Mouse (Mus musculus) heart, embryonic 15.5 days (tissue): ENCODE data around the gene Nsd2. TPM values are rescaled to one million over a fixed set of nuclear protein-coding genes. Genes with fewer than 3 reads are reported as not detected.

Source experiments
- ATAC-seq: fragments of 200-750 bp; cut with Nextera tagmentation; replicated peaks from 2 replicates; pipeline ENCODE4 v1.8.0; 2017; ENCODE audit warnings: low read depth, moderate TSS enrichment; ENCODE audit not compliant: insufficient number of reproducible peaks, insufficient read depth, low FRiP score
- H3K27ac ChIP-seq: fragments of 300-500 bp; sonication (generic); 2 replicates; pipeline ENCODE4 v1.5.1; 2015; ENCODE audit warnings: mild to moderate bottlenecking, inconsistent platforms
- H3K27me3 ChIP-seq: fragments of 300-500 bp; sonication (generic); 2 replicates; pipeline ENCODE4 v1.6.1; 2015; ENCODE audit warnings: inconsistent platforms
- H3K36me3 ChIP-seq: fragments of 300-500 bp; sonication (generic); 2 replicates; pipeline ENCODE4 v1.6.1; 2015; ENCODE audit warnings: mild to moderate bottlenecking, inconsistent platforms
- H3K4me1 ChIP-seq: fragments of 300-500 bp; sonication (generic); replicated peaks from 2 replicates; pipeline ENCODE4 v1.6.1; 2015; ENCODE audit warnings: inconsistent platforms
- H3K4me2 ChIP-seq: fragments of 300-500 bp; sonication (generic); 2 replicates; pipeline ENCODE4 v1.6.1; 2015; ENCODE audit warnings: inconsistent platforms, mild to moderate bottlenecking, moderate library complexity
- H3K4me3 ChIP-seq: fragments of 300-500 bp; sonication (generic); 2 replicates; pipeline ENCODE4 v1.5.1; 2015; ENCODE audit warnings: mild to moderate bottlenecking, inconsistent platforms
- H3K9ac ChIP-seq: fragments of 300-500 bp; sonication (generic); 2 replicates; pipeline ENCODE4 v1.6.1; 2015; ENCODE audit warnings: mild to moderate bottlenecking, inconsistent platforms
- H3K9me3 ChIP-seq: fragments of 300-500 bp; sonication (generic); replicated peaks from 2 replicates; pipeline ENCODE4 v1.6.1; 2016; ENCODE audit warnings: inconsistent platforms
- WGBS: fragments of 180-500 bp; shearing (Covaris S2); methylation state at CpG from one replicate; pipeline ENCODE4 v1.1.7; 2015; ENCODE audit warnings: mixed read lengths; 5-methylcytosine and 5-hydroxymethylcytosine counted together
- polyA plus RNA-seq: library from polyadenylated mRNA; unstranded; fragments of >200 nt; fragmentation: Nextera tagmentation; extraction: Ambion mirVana; gene quantifications from 2 replicates; pipeline ENCODE4 v1.2.1, GENCODE M21; 2015

The Nsd2 gene
- 25.3 and 28.3 TPM in 2 replicates for polyA plus RNA-seq

DNA sequence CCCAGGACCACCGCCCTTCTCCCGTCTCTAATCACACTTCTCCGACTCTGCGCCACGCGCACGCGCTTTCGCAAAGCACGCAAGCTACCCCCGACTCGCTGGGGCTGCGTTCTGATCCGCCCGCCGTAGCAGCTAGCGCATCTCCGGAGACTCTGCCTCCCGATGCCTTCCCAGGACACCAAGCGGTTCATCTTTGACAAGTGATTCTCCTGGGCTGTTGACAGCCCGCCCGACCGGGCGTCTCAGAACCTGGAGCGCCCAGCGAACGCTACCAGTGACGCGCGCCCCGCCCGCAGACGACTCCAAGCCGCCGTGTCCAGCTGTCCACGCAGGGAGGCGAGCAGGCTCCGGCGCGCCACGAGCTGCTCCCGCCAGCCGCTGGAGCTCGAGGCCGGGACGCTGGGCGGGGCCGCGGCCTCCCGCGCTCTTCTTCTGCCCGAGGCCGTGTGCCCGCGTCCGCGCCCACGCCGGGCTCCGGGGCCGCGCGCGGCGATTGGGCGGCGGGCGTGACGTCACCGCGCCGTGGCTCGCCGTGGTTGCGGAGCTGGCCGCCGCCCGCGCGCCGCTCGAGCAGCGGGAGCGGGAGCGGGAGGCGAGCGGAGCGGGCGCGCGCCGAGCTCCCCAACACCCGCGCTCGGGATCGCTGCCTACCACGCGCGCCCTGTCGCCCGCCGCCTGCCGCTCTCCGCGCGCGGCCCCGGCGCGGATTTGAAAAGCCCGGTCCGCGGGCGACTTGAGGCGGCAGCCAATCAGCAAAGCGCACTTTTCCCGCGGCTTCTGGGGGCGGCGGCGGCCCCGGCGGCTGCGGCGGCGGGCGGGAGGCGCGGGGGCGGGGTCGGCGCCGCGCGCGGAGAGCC, at the start of gene Nsd2:
Gene Nsd2 (plus strand): TSS at position 850 of the 857 bp plus-strand sequence.
- peak within 1 kb of the TSS; percentile 99 for H3K4me3 ChIP-seq
- peak within 1 kb of the TSS; percentile 98 for H3K27ac ChIP-seq
- no peaks in the 10 kb centered on the region for H3K36me3 ChIP-seq
- ATAC-seq, result peak; percentile 86
- H3K4me1 ChIP-seq, result peaks cover 29% of the 10 kb centered on the region
- 0% methylated on average over 88 of the region's 136 CpGs for WGBS
- H3K9ac ChIP-seq, result peak within 1 kb of the TSS; percentile 99
- no peaks in the 10 kb centered on the region for H3K27me3 ChIP-seq
- no peaks in the 10 kb centered on the region for H3K9me3 ChIP-seq
- H3K4me2 ChIP-seq, result peak within 1 kb of the TSS; percentile 87

GRCm38 (mm10) chr5:33777195-33777594, 43.3 kb upstream of the Nsd2 start:
- peaks cover 13% of the 10 kb centered on the region; the same call in 1 of the 2 replicates for H3K36me3 ChIP-seq
- no peak overlapping the region for H3K9ac ChIP-seq
- H3K4me3 ChIP-seq, result no peak overlapping the region
- H3K27me3 ChIP-seq, result no peaks in the 10 kb centered on the region
- H3K4me1 ChIP-seq, result peaks cover 14% of the 10 kb centered on the region
- H3K27ac ChIP-seq, result no peak overlapping the region
- H3K9me3 ChIP-seq, result no peaks in the 10 kb centered on the region
- ATAC-seq, result no peak
- no peak overlapping the region for H3K4me2 ChIP-seq

DNA sequence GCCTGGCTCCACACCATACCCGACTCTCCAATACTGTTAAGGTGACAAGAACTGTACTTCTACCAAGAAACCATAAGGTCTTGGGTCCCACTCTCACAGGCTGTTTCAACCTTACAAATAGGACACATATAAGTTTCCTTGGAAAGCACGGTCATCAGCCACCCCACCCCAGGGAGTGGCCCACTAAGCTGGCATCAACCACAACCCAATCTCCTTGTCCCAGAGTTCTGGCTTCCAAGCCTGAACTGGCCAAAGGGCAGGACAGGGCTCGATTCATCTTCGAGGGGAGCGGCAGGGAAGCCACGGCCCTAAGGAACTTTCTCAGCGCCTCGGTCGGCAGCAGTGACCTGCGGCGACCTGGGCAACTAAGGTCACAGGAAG, 38.6 kb upstream of the Nsd2 start:
- whole genome bisulfite sequencing, result 4% methylated on average over 11 of the region's 11 CpGs
- peak overlapping the region; percentile 91 for H3K27ac ChIP-seq
- H3K27me3 ChIP-seq, result no peaks in the 10 kb centered on the region
- no peak for ATAC-seq
- peaks cover 20% of the 10 kb centered on the region for H3K4me1 ChIP-seq
- peak overlapping the region; percentile 92 for H3K9ac ChIP-seq
- peaks cover 9% of the 10 kb centered on the region; the same call in 1 of the 2 replicates for H3K36me3 ChIP-seq
- H3K4me2 ChIP-seq, result peak overlapping the region; percentile 76
- peak overlapping the region; percentile 98 for H3K4me3 ChIP-seq
- no peaks in the 10 kb centered on the region for H3K9me3 ChIP-seq

DNA sequence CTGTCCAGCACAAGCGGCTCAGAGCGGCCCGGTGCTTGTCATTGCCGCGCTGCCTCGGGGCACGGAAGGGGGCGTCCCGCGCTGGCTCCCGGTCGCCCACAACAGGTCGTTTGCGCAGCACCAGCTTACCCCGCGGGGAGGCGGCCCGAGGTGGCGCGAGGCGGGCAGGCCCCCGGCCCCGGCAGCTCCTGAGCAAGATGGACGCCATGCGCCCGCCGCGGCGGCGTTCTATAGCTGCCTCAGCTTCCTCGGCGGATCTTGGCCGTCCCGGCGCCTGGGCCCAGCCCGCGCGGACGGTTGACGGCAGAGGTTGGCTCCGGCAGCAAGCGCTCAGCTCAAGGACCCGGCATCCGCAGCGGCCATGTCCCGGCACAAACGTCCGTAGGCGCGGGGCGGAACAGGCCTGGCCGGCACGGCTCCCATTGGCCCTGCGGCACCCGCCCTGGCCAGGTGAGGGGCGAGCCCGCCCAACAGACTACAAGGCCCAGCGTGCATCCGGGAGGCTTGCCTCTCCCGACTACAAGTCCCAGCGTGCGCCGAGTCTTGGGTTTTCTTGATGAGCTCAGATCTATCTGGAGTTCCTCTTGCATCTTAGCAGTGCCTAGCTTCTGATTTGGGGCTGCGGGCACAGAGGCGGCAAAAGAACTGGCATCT, 38.1 kb upstream of the Nsd2 start, which contains the start of gene Letm1:
Gene Letm1 (minus strand): TSS at position 473 of the 654 bp plus-strand sequence.
- Histone ChIP-seq H3K36me3 (peaks cover 5% of the 10 kb centered on the region; the same call in 1 of the 2 replicates), H3K27me3 (no peaks in the 10 kb centered on the region), H3K9me3 (no peaks in the 10 kb centered on the region), H3K4me3 (peak within 1 kb of the TSS; percentile 98), H3K4me2 (peak within 1 kb of the TSS; percentile 76), H3K27ac (peak within 1 kb of the TSS; percentile 91), H3K4me1 (peaks cover 20% of the 10 kb centered on the region), H3K9ac (peak within 1 kb of the TSS; percentile 92)
- ATAC-seq, result peak; percentile 100
- WGBS, result under 1% methylated on average over 65 of the region's 65 CpGs

GRCm38 (mm10) chr5:33782999-33783390, 37.5 kb upstream of the Nsd2 start:
- Histone ChIP-seq H3K9ac (peak overlapping the region; percentile 92), H3K4me3 (peak overlapping the region; percentile 98), H3K9me3 (no peaks in the 10 kb centered on the region), H3K27ac (peak overlapping the region; percentile 91), H3K36me3 (no peaks in the 10 kb centered on the region), H3K4me1 (peaks cover 20% of the 10 kb centered on the region), H3K4me2 (peak overlapping the region; percentile 76), H3K27me3 (no peaks in the 10 kb centered on the region)
- WGBS, result 10% methylated on average over 6 of the region's 6 CpGs
- ATAC-seq, result peak; percentile 51

DNA sequence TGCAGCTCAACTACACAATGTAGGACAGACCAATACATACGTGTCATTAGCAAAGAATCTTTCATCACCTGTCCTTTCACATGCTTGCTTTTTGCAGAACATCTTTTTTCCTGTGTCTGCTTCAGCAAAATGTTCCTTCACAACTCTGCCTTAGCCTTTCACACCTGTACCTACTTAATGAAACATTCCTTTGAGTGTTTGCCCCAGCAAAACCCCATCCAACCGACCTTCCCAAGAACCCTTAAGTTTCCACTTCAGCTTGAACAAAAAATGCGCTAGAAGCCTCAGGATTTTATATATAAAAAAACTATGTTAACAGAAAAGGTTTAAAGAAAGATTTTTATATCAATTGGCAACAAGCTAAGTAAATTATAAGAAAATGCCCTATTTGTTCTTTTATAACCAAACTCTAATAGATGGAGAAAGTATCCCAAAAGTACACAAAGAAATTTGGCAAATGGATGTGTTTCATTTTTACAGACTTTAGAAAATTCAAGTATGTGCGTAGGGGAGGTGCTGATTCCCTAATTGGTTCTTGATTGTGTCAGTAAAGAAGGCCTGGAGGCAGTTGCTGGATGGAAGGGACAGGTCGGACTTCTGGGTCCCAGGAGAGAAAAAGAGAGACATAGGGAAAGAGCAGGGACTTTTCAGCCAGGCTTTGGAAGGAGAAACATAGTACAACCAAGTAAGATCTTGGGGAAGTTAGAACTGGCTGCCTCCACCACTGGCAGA, 28.4 kb upstream of the Nsd2 start:
- H3K9me3 ChIP-seq, result no peaks in the 10 kb centered on the region
- H3K4me2 ChIP-seq, result no peak overlapping the region
- H3K9ac ChIP-seq, result no peak overlapping the region
- no peak overlapping the region for H3K4me3 ChIP-seq
- 71% methylated on average over 5 of the region's 5 CpGs for WGBS
- H3K27ac ChIP-seq, result no peak overlapping the region
- no peaks in the 10 kb centered on the region for H3K36me3 ChIP-seq
- no peaks in the 10 kb centered on the region for H3K4me1 ChIP-seq
- ATAC-seq, result no peak
- no peaks in the 10 kb centered on the region for H3K27me3 ChIP-seq

DNA sequence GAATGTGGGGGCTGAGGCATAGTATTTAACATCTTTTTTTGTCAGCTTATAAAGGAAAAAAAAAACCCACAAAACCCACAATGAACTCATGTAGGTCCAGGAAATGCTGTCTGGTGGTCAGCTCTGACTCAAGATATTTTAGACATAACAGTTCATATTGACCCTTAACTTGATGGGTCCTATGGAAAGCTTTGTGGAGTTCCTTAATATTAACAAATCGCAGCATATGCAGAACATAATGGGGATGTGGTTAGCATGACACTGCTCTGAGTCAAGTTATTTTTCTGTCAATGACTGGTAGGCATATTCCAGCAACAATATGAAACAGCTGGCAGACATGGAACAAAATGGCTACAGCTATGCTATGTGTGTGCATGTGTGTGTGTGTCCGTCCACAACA, 17.2 kb upstream of the Nsd2 start:
- Histone ChIP-seq H3K27ac (no peak overlapping the region), H3K4me1 (no peaks in the 10 kb centered on the region), H3K9ac (no peak overlapping the region), H3K4me3 (no peak overlapping the region), H3K9me3 (peaks cover 13% of the 10 kb centered on the region), H3K27me3 (no peaks in the 10 kb centered on the region), H3K36me3 (no peaks in the 10 kb centered on the region), H3K4me2 (no peak overlapping the region)
- no peak for ATAC-seq
- 65% methylated on average over 2 of the region's 2 CpGs for WGBS

DNA sequence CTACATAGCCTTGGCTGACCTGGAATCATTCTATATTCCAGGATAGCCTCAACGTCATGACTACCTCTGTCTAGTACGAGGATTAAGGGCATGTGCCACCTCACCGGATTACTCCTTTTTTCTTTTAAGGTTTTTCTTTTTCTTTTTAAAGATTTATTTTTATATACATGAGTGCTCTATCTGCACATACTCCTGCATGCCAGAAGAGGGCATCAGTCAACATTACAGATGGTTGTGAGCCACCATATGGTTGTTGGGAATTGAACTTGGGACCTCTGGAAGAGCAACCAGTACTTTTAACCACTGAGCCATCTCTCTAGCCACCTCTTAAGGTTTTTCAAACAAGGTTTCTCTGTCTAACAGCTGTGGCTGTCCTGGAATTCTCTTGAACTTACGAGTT, 9.0 kb upstream of the Nsd2 start:
- Histone ChIP-seq H3K36me3 (no peaks in the 10 kb centered on the region), H3K4me3 (no peak overlapping the region), H3K4me1 (no peaks in the 10 kb centered on the region), H3K9me3 (no peaks in the 10 kb centered on the region), H3K9ac (no peak overlapping the region), H3K4me2 (no peak overlapping the region), H3K27me3 (no peaks in the 10 kb centered on the region), H3K27ac (no peak overlapping the region)
- no peak for ATAC-seq
- 81% methylated on average over 4 of the region's 4 CpGs for WGBS

GRCm38 (mm10) chr5:33816008-33816725, 4.4 kb upstream of the Nsd2 start:
- no peak for ATAC-seq
- Histone ChIP-seq H3K27me3 (no peaks in the 10 kb centered on the region), H3K4me2 (no peak overlapping the region), H3K9me3 (no peaks in the 10 kb centered on the region), H3K27ac (no peak overlapping the region), H3K4me3 (no peak overlapping the region), H3K9ac (no peak overlapping the region), H3K36me3 (no peaks in the 10 kb centered on the region), H3K4me1 (peaks cover 13% of the 10 kb centered on the region; the same call in 1 of the 2 replicates)
- 75% methylated on average over 6 of the region's 6 CpGs for WGBS

- no peak overlapping the region for H3K4me3 ChIP-seq
- no peaks in the 10 kb centered on the region for H3K36me3 ChIP-seq
- no peak overlapping the region for H3K9ac ChIP-seq
- H3K27ac ChIP-seq, result no peak overlapping the region
- H3K4me2 ChIP-seq, result no peak overlapping the region
- H3K4me1 ChIP-seq, result peaks cover 24% of the 10 kb centered on the region
- H3K27me3 ChIP-seq, result no peaks in the 10 kb centered on the region
- no peaks in the 10 kb centered on the region for H3K9me3 ChIP-seq
- WGBS, result 56% methylated on average over 5 of the region's 5 CpGs
- no peak for ATAC-seq
Measured at GRCm38 (mm10) chr5:33818104-33818503, 2.4 kb upstream of the Nsd2 start.
